Mouse (Mus musculus): ENCODE measurements around the gene Adrm1. TPM values are rescaled to one million over a fixed set of nuclear protein-coding genes. Genes with fewer than 3 reads are reported as not detected.
"Not testable (repeated sequence)": the region's sequence is repeated elsewhere in the genome, so short reads cannot be mapped to it uniquely, and the experiment has no call there.

Adrm1 gene
- polyA plus RNA-seq, 1 experiment from 2014 or later: 170 TPM

GRCm38 (mm10) chr2:180166869-180167268 is 4.4 kb upstream of the Adrm1 start:
- 80% methylated on average over 2 of the region's 2 CpGs for WGBS
- no peak for TF ChIP-seq CTCF (IDR thresholded peaks at IDR 0.05; ENCODE audit: low read depth)

GRCm38 (mm10) chr2:180170151-180170805 is 1.0 kb upstream of the Adrm1 start:
- no peak for ATAC-seq (replicated peaks; ENCODE audit: low FRiP score, low read depth)
- no peaks in the 10 kb centered on the region for H3K27me3 ChIP-seq (ENCODE audit: insufficient read depth, low read length)
- H3K4me1 ChIP-seq (replicated peaks; ENCODE audit: insufficient read depth, low read length): 0 out of 2 replicates have a peak, but pooled peaks cover 10% of the 10 kb centered on the region
- peaks cover 4% of the 10 kb centered on the region for H3K36me3 ChIP-seq (ENCODE audit: insufficient read depth, low read length)
- H3K27ac ChIP-seq: no peak overlapping the region
- no peak overlapping the region for H3K4me3 ChIP-seq (replicated peaks; ENCODE audit: low read depth, low read length)
- no peak for DNase-seq (ENCODE audit: low spot score)
- H3K9ac ChIP-seq (ENCODE audit: low read depth, low read length): no peak overlapping the region
- H3K9me3 ChIP-seq (replicated peaks; ENCODE audit: low read length): no peaks in the 10 kb centered on the region
- TF ChIP-seq CTCF (IDR thresholded peaks at IDR 0.05; ENCODE audit: low read depth): no peak
- 84% methylated on average over 11 of the region's 11 CpGs for WGBS
- H3K4me2 ChIP-seq (ENCODE audit: low read length): no peak overlapping the region

More at GRCm38 (mm10) chr2:180166869-180167268, 4.4 kb upstream of the Adrm1 start:
- no peaks in the 10 kb centered on the region for H3K27me3 ChIP-seq (ENCODE audit: insufficient read depth, low read length)
- no peak overlapping the region for H3K4me2 ChIP-seq (ENCODE audit: low read length)
- H3K36me3 ChIP-seq (ENCODE audit: insufficient read depth, low read length): peaks cover 4% of the 10 kb centered on the region
- H3K4me1 ChIP-seq (replicated peaks; ENCODE audit: insufficient read depth, low read length): no peaks in the 10 kb centered on the region
- DNase-seq (ENCODE audit: low spot score) (no peak), ATAC-seq (replicated peaks; ENCODE audit: low FRiP score, low read depth) (no peak)
- no peak overlapping the region for H3K4me3 ChIP-seq (replicated peaks; ENCODE audit: low read depth, low read length)
- H3K27ac ChIP-seq: no peak overlapping the region
- no peak overlapping the region for H3K9ac ChIP-seq (ENCODE audit: low read depth, low read length)
- H3K9me3 ChIP-seq (replicated peaks; ENCODE audit: low read length): no peaks in the 10 kb centered on the region

GRCm38 (mm10) chr2:180171522-180172070 is 311 bp downstream of the Adrm1 start:
- no peaks in the 10 kb centered on the region for H3K27me3 ChIP-seq (ENCODE audit: insufficient read depth, low read length)
- TF ChIP-seq CTCF (IDR thresholded peaks at IDR 0.05; ENCODE audit: low read depth): no peak
- peak overlapping the region; percentile 94 for H3K4me2 ChIP-seq (ENCODE audit: low read length)
- H3K4me3 ChIP-seq (replicated peaks; ENCODE audit: low read depth, low read length): peak overlapping the region; percentile 81
- DNase-seq (ENCODE audit: low spot score) (peak; percentile 54), ATAC-seq (replicated peaks; ENCODE audit: low FRiP score, low read depth) (peak; percentile 71)
- H3K9me3 ChIP-seq (replicated peaks; ENCODE audit: low read length): no peaks in the 10 kb centered on the region
- peak overlapping the region; percentile 94 for H3K9ac ChIP-seq (ENCODE audit: low read depth, low read length)
- H3K36me3 ChIP-seq (ENCODE audit: insufficient read depth, low read length): peaks cover 15% of the 10 kb centered on the region
- peak overlapping the region; percentile 95 for H3K27ac ChIP-seq
- under 1% methylated on average over 65 of the region's 80 CpGs for WGBS
- H3K4me1 ChIP-seq (replicated peaks; ENCODE audit: insufficient read depth, low read length): 0 out of 2 replicates have a peak, but pooled peaks cover 10% of the 10 kb centered on the region

GRCm38 (mm10) chr2:180172152-180172551 is 867 bp downstream of the Adrm1 start:
- Histone ChIP-seq H3K4me1 (replicated peaks; ENCODE audit: insufficient read depth, low read length) (0 out of 2 replicates have a peak, but pooled peaks cover 10% of the 10 kb centered on the region), H3K27me3 (ENCODE audit: insufficient read depth, low read length) (no peaks in the 10 kb centered on the region), H3K4me2 (ENCODE audit: low read length) (peak overlapping the region; percentile 94), H3K9ac (ENCODE audit: low read depth, low read length) (peak overlapping the region; percentile 94), H3K36me3 (ENCODE audit: insufficient read depth, low read length) (peaks cover 20% of the 10 kb centered on the region), H3K4me3 (replicated peaks; ENCODE audit: low read depth, low read length) (peak overlapping the region; percentile 81), H3K27ac (0 out of 2 replicates have a peak overlapping the region, but pooled peaks have one; percentile 95), H3K9me3 (replicated peaks; ENCODE audit: low read length) (no peaks in the 10 kb centered on the region)
- WGBS: 2% methylated on average over 9 of the region's 9 CpGs
- no peak for ATAC-seq (replicated peaks; ENCODE audit: low FRiP score, low read depth)
- no peak for DNase-seq (ENCODE audit: low spot score)
- no peak for TF ChIP-seq CTCF (IDR thresholded peaks at IDR 0.05; ENCODE audit: low read depth)

- H3K27me3 ChIP-seq (ENCODE audit: insufficient read depth, low read length): no peaks in the 10 kb centered on the region
- peaks cover 30% of the 10 kb centered on the region for H3K36me3 ChIP-seq (ENCODE audit: insufficient read depth, low read length)
- H3K4me3 ChIP-seq (replicated peaks; ENCODE audit: low read depth, low read length): no peak overlapping the region
- H3K4me2 ChIP-seq (ENCODE audit: low read length): peak overlapping the region; percentile 94
- TF ChIP-seq CTCF (IDR thresholded peaks at IDR 0.05; ENCODE audit: low read depth): peak; percentile 65
- WGBS: 69% methylated on average over 4 of the region's 4 CpGs
- no peak overlapping the region for H3K9ac ChIP-seq (ENCODE audit: low read depth, low read length)
- H3K27ac ChIP-seq: no peak overlapping the region
- no peak for ATAC-seq (replicated peaks; ENCODE audit: low FRiP score, low read depth)
- DNase-seq (ENCODE audit: low spot score): peak; percentile 19
- no peaks in the 10 kb centered on the region for H3K9me3 ChIP-seq (replicated peaks; ENCODE audit: low read length)
- H3K4me1 ChIP-seq (replicated peaks; ENCODE audit: insufficient read depth, low read length): 0 out of 2 replicates have a peak, but pooled peaks cover 10% of the 10 kb centered on the region
These were observed 1.9 kb downstream of the Adrm1 start for GRCm38 (mm10) chr2:180173163-180173562.

GRCm38 (mm10) chr2:180173711-180174110 is 2.4 kb downstream of the Adrm1 start:
- not testable (repeated sequence) for DNase-seq (ENCODE audit: low spot score); H3K9ac ChIP-seq (ENCODE audit: low read depth, low read length); H3K27me3 ChIP-seq (ENCODE audit: insufficient read depth, low read length); ATAC-seq (replicated peaks; ENCODE audit: low FRiP score, low read depth); H3K27ac ChIP-seq; H3K4me3 ChIP-seq (replicated peaks; ENCODE audit: low read depth, low read length); H3K9me3 ChIP-seq (replicated peaks; ENCODE audit: low read length); H3K4me1 ChIP-seq (replicated peaks; ENCODE audit: insufficient read depth, low read length); H3K4me2 ChIP-seq (ENCODE audit: low read length)
- WGBS: 68% methylated on average over 8 of the region's 8 CpGs
- H3K36me3 ChIP-seq (ENCODE audit: insufficient read depth, low read length): peaks cover 33% of the 10 kb centered on the region
